Comparison of ENCODE assay signal across 8 mouse cellular contexts in the genomic region with DNA sequence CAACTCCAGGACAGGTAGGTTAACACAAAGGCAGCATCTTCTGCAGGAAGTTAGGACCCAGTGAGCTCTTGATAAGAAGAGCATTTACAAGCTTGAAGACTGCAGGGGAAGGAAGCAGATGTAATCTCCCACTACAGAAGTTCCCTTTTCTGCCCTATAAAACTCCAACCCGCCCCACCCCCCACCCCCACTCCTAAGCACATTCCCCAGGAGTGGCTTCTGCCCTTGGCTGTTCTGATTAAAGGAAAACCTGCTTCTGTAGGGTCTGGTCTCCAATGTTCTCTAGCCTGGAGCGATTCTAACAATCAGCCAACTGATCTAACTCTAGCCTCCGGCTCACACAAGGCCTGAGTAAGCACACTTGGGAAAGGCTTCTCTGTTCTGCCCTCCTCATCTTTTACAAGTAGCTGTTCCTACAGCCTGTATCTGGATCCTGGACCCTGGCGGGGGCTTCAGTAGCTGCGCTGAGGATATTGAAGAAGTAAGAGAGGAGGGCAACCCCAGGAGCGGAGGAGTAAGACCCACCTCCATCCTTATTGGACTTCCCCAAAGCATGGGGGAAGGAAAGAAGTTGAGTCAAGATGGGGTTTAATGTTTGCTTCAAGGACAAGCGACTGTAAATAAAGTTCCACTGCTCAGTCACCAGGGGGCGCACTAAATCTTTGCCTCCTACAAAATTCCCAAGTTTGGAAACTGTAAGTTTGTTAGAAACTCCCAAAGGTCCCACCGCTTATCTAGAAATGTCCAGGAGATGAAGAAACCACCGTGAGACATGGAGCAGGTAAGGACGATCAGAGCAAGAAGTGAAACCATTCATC. TPM values are rescaled to one million over a fixed set of nuclear protein-coding genes. Genes with fewer than 3 reads are reported as not detected.
A peak's percentile ranks its signal among the peaks of the same experiment; 100 is the strongest.
DNase-seq lines count a peak whose midpoint lies in the region; ATAC-seq and TF ChIP-seq lines count a peak whose summit lies in the region.
"Had no signal": no experiment of that assay in that cellular context is flagged by ENCODE, and none has a peak within 500 bp of the region (broad histone marks: within the 10 kb centered on the region; RNA-seq: fewer than 3 reads in every experiment).

No protein-coding gene starts in this region.

- peak; percentile 73 for DNase-seq in 3T3-L1 (ENCODE audit: low read depth, low spot score)
- peak; percentile 34 for DNase-seq in CD4-positive helper T cell, adult 2 months (ENCODE audit: low read depth, low spot score)
- peak; percentile 8 for DNase-seq in c-Kit-negative CD71-positive TER-119-positive erythroid progenitor cells, embryonic 14.5 days (ENCODE audit: low read depth, low spot score)
- DNase-seq in gastrocnemius, postnatal 14 days: peak; percentile 52
- DNase-seq in kidney, postnatal 0 days (ENCODE audit: low spot score): peak; percentile 88
- peak; percentile 75 for DNase-seq in lung, postnatal 10 days
- DNase-seq in right cerebral cortex, postnatal 4 days: peak; percentile 78

- no peak overlapping the region for H3K27ac ChIP-seq in kidney, postnatal 0 days
- H3K27ac ChIP-seq: midbrain, embryonic 12.5 days had no signal

- no peaks in the 10 kb centered on the region for H3K36me3 ChIP-seq in kidney, postnatal 0 days (ENCODE audit: insufficient read depth, low read length)
- H3K36me3 ChIP-seq: midbrain, embryonic 12.5 days had no signal

- 0 out of 2 replicates have a peak, but pooled peaks cover 2% of the 10 kb centered on the region for H3K4me1 ChIP-seq in kidney, postnatal 0 days (replicated peaks; ENCODE audit: insufficient read depth, low read length)

- H3K4me2 ChIP-seq in kidney, postnatal 0 days (ENCODE audit: low read length): no peak overlapping the region
- H3K4me2 ChIP-seq: midbrain, embryonic 12.5 days had no signal

- peak; percentile 86 for TF ChIP-seq CTCF in kidney, postnatal 0 days (IDR thresholded peaks at IDR 0.05; ENCODE audit: low read depth)

- no peaks in the 10 kb centered on the region for H3K9me3 ChIP-seq in kidney, postnatal 0 days (replicated peaks; ENCODE audit: low read length)
- H3K9me3 ChIP-seq: midbrain, embryonic 12.5 days had no signal

- no peaks in the 10 kb centered on the region for H3K27me3 ChIP-seq in kidney, postnatal 0 days (ENCODE audit: insufficient read depth, low read length)
- H3K27me3 ChIP-seq: midbrain, embryonic 12.5 days had no signal

- H3K4me3 ChIP-seq in kidney, postnatal 0 days (replicated peaks; ENCODE audit: low read depth, low read length): no peak overlapping the region
- H3K4me3 ChIP-seq: midbrain, embryonic 12.5 days had no signal

- 24% methylated on average over 11 of the region's 11 CpGs for WGBS in kidney, postnatal 0 days

- no peak overlapping the region for H3K9ac ChIP-seq in kidney, postnatal 0 days (ENCODE audit: low read depth, low read length)
- H3K9ac ChIP-seq: midbrain, embryonic 12.5 days had no signal

- no peak for ATAC-seq in kidney, postnatal 0 days (replicated peaks; ENCODE audit: low FRiP score, low read depth)

- intact Hi-C loops in gastrocnemius, postnatal 14 days (cut with DNase I; ENCODE audit: low total_unique reads): no loop called here

RNA-seq across cellular contexts. Expression of gene Creg2, which starts 36.6 kb away (rescaled TPM):
- total RNA-seq in gastrocnemius, postnatal 14 days (2021): under 1 TPM; 0.06 to 0.07 TPM
- polyA plus RNA-seq in kidney, postnatal 0 days (2015; fragmentation: Nextera tagmentation; extraction: Ambion mirVana): 0.04 and 0.05 TPM in 2 replicates

RNA-seq across cellular contexts. Expression of gene Rnf149, which starts 37.5 kb away (rescaled TPM):
- total RNA-seq in gastrocnemius, postnatal 14 days (2021): 1 to 10 TPM; 8.3 to 8.5 TPM
- polyA plus RNA-seq in kidney, postnatal 0 days (2015; fragmentation: Nextera tagmentation; extraction: Ambion mirVana): 26.4 and 27.7 TPM in 2 replicates

Comparison
In these comparisons a context has a peak if more than half of its experiments do, and no peak if none do; other contexts are left out.
1. DNase-seq: peak in every context shown above with its lines; median percentile 88 in kidney, postnatal 0 days; 78 in right cerebral cortex, postnatal 4 days; 75 in lung, postnatal 10 days; 73 in 3T3-L1; 52 in gastrocnemius, postnatal 14 days; 34 in CD4-positive helper T cell, adult 2 months; 8 in c-Kit-negative CD71-positive TER-119-positive erythroid progenitor cells, embryonic 14.5 days.